Mouse (Mus musculus) gastrocnemius, postnatal 10 days (tissue): Measurements from ENCODE around the gene Gtpbp2. TPM values are rescaled to one million over a fixed set of nuclear protein-coding genes. Genes with fewer than 3 reads are reported as not detected.

Experiments
- DNase-seq: peaks from one replicate; pipeline ENCODE4 v3.0.0; 2021; ENCODE audit warnings: mixed read lengths
- long read RNA-seq, 2 experiments: library from polyadenylated mRNA; stranded (forward); transcript quantifications; one replicate each; pipeline ENCODE4 v2.0.0; 2021
- total RNA-seq, 2 experiments: library from RNA; stranded (reverse); gene quantifications; 2 replicates each; pipeline ENCODE4 v1.2.3; 2021

The Gtpbp2 gene
- 10 to 100 TPM; 44.9 to 59.2 TPM for total RNA-seq
- long read RNA-seq, experiment 1, transcript Gtpbp2-201 (12 exons, 2,966 nt): major isoform, 21 of 35 reads
- long read RNA-seq, experiment 1, partial matches to known transcripts: 10 of 35 reads
- long read RNA-seq, experiment 1, other reads (novel, unspliced or antisense): 2 of 35 reads
- long read RNA-seq, experiment 2, transcript Gtpbp2-201 (12 exons, 2,966 nt): major isoform, 17 of 26 reads
- long read RNA-seq, experiment 2, partial matches to known transcripts: 5 of 26 reads
- long read RNA-seq, experiment 2, other reads (novel, unspliced or antisense): 3 of 26 reads

DNA sequence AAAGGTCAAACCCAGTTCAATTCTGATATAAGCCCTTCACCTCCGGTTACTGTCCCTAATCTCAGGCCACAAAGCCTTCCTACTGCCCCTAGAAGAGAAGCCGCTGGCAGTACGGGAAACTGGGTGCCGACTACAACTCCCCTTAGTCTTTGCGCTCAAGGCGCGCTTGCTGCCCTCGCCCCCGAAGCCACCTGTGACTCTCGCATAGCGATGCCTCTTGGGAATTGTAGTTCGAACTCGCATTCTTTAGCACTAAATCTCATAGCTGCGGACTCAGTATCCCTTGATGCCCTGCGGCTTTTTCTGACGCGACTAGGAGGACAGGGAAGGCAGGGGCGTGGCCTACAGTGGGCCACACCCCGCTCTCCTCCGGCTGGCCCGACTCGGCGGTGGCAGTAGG is at the start of gene Gtpbp2:
Gtpbp2 (plus strand) TSS at position 347 of the 400 bp plus-strand sequence.
- DNase-seq: peak; percentile 85

DNA sequence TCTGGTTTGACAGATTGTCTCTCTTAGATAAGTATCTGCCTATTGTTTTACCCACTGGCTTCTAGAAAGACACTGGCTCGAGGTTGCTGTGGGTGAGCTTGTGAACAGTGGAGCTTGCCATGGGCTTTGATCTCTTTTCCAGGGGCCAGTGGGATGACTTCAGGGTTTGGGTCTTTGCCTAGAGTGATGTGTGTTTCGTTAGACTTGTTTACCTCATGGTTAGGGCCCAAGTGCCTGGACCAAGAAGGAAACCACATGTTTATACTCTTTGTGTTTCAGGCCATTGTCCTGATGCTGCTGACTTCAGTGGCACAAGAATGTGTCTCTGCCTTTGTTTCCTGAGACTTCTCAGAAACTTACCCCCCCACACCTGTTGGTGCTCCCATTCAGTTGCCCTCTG is 45.3 kb upstream of the Gtpbp2 start:
- DNase-seq: no peak

DNA sequence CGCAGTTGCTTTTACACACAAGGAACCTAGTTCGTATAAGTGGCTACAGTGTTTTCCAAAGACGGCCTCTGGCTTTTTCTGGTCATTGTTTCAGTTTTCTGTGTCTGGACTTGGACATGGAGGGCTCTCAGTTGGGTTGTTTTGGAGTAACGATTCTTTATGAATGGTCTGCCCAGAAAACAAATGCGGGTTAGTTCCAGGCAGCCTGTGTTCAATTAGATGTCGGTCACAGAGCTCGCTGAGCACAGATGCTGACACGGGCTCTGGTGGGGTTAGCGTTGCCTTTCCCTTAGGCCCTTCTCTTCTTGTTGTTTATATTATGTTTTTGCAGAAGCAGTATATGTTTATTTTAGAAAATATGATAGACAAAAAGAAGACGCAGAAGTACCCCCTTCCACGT is 44.7 kb upstream of the Gtpbp2 start:
- DNase-seq: no peak

DNA sequence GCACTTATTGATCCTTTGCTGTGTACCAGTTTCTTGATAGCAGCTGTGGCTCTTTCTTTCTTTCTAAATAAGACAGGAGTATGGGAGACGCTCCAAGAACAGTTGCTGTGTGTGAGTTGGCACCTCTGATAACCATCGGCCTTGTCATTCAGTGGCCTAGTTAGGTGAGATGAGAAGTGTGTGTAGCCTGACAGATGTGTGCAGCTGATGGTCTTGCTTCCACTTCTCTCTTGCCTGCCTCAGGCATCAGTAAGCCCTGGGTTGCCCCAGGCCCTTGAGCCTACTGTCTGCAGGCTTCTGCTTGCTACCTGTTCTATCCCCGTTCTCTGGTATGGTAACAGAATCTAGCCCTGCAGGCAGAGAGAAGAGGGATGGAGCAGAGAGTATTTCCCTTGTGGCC is 44.0 kb upstream of the Gtpbp2 start:
- DNase-seq: no peak

DNA sequence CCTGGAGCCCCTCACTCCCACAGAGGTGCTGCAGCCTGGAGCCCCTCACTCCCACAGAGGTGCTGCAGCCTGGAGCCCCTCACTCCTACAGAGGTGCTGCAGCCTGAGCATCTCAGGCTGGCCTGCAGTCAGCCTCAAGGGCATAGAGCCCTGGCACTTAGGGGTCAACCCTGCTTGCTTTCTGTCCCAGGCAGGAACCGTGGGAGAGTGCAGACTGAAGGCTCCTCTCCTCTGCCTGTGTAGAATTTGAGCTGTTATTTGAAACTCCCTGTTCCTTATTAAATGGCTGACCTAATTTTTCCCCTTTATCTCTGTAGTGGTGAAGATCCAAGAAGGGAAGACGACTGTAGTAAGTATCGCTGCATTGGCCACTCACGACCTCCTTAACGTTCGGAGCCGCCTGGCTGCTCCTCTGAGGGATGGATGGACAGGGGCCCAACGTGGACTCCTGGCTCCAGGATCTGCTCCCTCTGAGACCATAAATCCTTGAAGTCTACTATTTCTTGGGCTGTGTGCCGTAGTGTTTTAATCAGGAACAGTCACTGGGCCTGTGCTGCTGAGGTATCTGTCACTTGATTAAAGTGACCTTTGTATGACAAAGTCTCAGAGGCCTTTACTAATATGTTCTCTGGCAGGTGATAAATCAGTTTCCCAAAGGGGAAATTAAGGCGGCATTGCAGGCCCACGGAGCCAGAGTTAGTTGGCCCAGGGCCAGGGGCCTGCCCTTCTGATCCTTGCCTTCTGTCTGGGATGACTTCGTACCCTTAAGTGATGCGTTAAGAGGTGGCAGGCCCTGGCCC is 43.0 kb upstream of the Gtpbp2 start:
- no peak for DNase-seq

DNA sequence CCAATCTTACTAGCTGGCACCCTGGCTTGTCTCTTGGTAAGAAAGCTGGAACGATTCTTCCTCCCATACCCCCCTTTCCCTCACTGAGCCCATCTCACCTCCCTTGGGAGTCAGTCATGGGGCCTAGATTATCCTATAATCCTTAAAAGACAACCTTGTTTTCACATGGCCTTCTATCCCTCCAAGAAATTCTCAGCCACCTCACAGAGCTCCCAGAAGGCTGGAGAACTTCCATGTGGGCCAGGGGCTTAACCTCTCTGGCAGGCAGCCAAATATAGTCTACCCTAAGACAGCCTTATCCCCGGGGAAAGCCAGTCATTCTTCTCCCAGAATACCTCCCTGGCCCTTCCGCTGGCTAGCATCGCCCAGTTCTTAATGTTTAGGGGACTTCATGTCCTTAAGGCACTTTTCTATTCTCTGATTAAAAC is 42.4 kb upstream of the Gtpbp2 start:
- DNase-seq: no peak

DNA sequence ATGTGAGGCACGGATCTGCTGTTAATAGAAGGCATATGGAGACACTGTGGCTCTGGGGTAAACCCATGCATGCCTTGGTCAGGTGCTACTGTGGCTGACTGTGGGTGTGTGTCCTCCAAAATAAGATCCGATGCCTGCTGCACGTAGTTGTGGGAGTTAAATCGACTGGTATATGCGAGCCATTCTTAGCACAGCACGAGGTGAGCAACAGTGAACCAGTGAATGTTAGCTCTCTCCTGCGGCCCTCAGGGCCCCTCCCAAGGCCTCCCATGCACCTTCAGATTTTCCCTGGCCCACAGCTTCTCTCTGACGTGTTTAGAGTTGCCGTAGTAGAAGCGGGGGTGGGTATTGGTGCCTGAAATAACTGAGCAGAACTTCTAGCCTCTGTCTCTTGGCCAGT is 41.2 kb upstream of the Gtpbp2 start:
- DNase-seq: no peak

DNA sequence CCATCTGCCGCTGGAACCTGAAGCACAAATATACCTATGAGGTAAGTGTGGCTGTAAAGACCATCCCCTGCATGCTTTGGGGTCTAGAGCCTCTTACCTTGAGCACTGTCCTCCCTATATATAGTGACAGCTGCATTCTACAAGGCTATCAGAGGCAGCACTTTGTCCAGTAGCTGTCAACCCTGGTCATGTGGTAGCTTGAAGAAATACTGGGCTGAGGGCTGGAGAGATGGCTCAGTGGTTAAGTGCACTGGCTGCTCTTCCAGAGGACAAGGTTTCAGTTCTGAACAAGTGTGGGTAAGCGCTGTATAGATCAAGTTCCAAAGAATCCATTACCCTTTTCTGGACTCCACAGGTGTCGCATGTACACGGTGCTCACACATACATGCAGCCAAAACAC is 38.0 kb upstream of the Gtpbp2 start:
- no peak for DNase-seq

DNA sequence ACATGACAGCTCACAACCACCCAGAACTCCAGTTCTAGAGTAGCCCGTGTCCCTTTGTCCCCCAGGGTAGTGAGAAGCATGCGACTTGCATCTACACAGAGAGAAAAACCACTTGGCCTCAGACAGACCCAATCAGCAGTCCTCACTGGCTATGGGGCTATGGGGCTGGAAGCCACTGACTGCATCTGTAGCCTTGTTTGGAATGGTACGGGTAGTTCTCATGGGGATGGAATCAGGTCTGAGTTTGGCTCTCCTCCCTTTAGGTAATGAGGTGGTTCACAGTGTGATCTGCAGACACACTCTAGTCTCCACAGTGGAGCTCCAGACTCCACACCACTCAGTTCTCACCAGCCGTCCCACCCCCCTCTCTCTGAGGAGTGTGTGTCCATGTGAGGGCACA is 37.5 kb upstream of the Gtpbp2 start:
- DNase-seq: no peak

DNA sequence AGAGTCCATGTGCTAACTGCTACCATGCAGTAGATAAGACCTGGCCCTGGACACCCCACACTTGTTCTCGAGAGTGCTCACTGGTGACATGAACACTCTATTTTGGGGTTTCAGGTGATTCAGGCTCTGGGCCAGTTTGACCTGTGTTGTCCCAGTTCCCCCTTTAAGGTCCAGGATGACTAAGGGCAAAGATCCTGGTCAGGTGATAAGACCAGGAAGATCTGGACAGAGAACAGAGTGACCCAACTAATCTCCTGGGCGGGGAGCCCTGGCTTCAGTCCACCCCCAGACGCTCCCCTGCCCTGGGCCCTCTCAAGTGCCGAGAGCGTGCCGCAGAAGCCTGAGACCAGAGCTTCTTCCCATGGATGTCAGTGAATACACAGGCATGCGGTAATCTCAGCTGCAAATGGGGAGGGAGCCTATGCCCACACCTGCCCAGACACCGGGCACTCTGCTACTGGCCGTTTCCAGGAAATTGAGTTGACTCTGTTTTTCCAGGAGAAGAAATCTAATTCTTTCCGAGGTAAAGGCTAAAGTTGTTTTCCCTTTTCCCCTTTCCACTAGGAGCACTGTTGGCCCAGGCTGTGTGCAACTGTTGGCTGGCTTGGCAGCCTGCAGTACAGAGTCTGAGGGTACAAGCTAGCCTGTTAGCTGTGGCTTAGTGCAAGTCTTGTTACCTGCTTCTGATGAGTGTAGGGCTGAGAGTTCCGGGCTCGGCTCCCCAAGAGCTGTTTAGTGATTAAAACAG is 36.7 kb upstream of the Gtpbp2 start:
- no peak for DNase-seq

DNA sequence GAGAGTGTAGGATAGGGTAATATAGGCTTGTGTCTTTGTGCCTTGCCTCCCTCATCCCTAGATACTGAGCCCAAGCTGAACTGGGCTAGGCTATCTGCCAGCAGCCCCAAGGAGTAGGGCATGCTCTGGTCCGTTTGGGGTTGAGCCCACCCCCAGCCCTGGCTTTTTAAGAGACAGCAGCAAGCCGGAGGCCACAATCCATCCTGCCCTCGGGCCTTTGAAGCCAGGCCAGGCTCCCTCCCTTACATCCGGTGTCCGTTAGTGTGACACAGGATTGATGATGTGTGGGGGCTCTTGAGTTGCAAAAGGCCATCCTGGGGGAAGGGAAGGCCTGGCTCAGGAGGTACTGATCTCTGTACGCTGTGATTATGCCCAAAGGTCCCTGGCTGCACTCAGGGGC is 34.2 kb upstream of the Gtpbp2 start:
- DNase-seq: no peak

DNA sequence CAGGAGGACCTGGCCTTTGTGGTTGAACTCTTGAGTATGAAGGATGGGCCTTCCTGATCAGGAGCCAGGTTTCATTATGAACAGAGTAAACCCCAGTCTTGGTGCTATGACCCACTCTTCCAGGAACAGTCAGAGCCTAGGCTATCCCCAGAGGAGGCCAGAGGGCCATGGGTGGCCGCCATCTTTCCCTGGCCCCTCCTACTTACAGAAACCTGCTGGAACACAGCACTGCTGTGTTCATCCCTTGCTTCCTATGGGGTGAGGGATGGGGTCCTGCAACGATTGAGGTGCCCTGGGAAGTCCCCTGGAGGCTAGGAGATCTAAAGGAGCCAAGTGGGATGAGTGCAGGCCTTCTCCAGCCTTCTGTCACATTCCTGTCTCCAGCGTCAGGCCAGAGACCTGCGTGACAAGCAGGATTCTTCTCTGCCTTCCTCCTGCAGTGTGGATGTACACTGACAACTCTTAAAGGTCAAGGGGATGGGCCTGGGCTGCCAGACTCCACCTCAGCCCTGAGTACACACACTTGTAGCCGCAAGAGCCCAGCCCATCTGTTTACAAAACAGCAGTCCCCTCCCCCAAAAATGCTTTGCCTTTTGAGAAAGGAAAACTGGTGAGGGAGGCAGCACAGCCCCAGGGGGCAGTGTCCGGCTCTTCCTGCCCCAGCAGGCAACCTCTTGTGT is 32.9 kb upstream of the Gtpbp2 start:
- no peak for DNase-seq

DNA sequence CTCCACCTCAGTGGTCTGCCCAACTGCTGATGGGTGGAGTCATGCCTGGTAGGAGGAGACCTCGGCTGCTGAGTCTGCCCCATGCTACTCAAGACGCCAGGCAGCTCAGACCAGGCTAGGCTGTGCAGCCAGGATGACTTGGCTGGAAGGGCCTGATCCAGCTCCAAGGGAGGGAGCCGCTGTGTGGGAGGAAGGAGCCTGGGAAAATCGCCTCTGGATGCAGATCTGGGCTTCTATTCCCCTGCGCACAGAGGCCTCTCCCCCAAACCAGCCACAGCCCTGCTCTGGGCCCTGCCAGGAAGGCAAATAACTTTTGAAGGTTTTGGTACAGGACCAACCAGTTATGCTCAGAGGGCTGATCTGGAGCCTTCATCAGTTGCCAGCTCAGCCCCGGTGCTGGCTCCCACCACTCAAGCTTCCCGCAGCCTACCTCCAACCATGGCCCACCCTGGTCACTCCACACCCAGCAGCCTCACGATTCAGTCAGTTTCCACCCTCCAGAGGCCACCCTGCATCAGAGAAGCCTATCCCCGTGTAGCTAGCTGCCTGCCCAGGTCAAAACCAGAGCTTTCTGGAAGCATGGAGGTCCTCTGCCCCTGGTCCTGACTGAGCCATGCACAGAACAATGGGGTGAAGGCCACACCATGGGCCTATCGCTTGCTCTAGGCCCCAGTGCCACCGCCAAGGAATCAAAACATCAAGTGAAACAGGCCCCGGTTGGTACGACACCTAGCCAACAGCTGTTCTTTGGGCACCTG is 30.9 kb upstream of the Gtpbp2 start:
- DNase-seq: peak; percentile 59

DNA sequence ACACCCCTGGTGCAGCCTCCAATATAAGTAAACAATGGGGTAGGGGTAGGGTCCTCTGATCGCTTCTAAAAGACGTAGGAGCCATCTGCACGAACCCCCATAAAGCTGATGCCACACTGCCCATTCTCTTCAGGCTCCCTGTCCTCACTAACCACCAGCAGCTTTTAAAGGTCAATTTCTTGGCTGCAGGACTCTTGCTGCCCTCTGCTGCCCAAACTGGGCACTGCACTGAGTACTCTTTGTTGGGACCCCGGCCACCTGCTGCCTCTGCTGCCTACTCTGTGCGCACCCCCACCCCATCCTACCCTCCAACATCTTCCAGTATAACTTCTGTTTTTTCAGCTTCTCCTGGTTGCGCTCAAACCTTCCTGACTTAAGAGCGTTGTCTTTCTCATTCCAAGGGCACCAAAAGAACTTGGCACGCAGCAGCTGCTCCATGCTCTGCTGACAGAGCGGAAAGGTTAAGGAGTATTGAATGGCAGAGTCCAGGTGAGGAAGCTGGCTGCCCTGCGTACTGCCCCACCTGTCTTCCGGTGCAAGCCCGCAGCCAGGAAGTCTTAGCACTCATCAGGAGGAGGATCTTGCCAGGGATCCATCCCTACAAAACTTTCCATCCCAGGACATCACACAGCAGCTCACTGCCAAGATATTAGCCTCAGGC is 28.6 kb upstream of the Gtpbp2 start:
- peak; percentile 86 for DNase-seq

DNA sequence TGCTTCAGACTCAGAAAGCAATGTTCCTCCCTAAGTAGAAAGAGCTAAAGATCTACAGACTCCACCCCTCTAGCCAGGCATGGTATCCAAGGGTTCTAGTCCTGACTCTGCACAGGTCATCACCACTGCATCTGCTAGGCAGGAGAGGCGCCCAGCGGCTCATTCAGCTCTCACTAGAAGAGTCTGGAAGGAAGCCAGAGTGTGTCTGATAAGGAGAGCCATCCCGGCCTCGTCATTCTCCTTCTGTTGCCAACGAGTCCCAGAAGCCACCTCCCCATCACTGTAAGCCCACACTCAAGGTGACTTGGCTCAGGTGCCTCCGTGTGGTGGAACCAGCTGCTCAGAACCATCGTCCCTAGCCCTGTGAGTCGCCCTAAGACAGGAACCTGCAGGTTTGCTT is 28.0 kb upstream of the Gtpbp2 start:
- no peak for DNase-seq

DNA sequence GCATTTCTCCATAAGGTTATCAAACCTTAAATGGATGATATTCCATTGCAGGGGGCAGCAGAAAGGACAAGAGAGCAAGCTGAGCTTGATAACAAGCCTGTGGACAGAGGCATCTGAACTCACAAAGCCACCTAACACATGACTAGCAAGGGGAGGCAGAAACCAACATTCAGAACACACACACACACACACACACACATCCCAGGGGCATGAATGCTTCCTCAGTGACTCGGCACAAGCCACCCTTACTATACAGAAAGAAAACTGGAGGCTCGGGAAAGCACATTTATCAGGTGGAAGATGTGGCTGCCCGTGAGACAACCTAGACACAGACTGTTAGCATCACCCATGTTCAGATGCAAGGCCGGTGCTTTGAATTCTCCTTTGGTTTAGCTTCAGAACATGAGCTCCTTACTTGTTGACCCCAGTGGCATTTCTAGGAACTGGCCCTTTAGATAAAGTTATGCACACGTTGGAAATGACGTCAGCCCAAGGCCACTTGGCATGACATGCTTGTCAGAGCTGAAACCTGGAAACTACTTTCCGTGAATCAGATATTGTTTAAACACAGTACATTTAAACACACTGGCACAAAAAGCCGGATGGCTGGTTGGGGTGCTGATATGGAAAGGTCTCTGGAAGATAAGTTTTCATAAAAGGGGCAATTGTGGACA is 22.1 kb upstream of the Gtpbp2 start:
- DNase-seq: no peak

DNA sequence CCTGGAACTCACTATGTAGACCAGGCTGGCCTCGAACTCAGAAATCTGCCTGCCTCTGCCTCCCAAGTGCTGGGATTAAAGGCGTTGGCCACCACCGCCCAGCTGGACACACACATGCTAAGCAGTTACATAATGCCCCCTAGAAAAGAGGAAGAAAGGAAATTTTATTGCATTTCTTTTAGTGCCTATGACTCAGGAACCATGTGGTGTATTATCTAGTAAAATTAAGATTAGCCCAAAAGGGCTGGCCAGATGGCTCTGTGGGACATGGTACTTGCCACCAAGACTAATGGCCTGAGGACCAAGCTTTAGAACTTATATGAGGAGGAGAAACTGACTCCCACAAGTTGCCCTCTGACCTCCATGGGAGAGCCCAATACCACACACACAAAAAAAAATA is 21.0 kb upstream of the Gtpbp2 start:
- no peak for DNase-seq

DNA sequence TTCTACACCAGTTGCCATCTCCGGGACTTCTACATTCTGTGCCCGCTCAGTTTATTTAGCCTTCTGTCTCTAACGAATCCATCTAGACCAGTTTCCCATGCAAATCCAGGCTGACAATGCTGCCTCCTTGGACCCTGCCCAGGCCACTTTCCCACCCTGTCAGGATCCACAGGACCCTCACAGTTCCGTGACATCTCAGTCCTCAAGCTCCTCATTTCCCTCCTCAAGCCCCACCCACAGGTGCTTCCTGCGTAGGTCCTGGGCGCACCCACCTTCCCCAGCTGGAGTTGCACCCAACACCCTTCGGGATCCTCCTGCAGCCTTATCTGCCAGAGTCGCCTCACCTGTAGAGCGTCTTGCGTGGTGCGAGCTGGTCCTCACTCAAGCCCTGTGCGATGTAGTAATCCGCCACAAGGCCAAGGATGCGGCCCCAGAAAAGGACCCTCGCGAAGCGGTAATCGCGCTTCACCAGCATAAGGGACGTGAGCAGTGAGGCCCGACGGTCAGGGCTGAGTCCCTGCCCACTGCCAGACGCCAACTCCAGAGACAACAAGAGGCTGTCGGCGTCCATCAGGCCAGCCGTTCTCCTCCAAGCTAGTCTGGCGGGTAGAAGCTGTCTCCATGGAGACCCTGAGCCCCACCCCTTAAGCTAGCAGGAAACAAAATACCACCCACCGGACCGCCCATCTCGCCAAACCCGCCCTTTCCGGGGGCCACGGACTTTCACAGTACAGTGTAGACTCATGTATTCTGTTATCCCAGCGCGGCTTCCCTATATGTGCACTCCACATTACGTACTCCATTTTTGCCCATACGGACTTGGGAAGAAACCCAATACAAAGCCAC is 17.0 kb upstream of the Gtpbp2 start, which contains the start of gene Rsph9:
Rsph9 (minus strand) TSS at position 639 of the 846 bp plus-strand sequence.
- DNase-seq: peak; percentile 75
